In genomic region chr7:139085629-139086194, GRCm38 (mm10) we compare ENCODE assay signal across 7 mouse cellular contexts. TPM values are rescaled to one million over a fixed set of nuclear protein-coding genes. Genes with fewer than 3 reads are reported as not detected.
DNase-seq lines count a peak whose midpoint lies in the region; ATAC-seq and TF ChIP-seq lines count a peak whose summit lies in the region.

Gene Dpysl4 (plus strand): TSS chr7:139086001.

- H3K4me3 ChIP-seq in embryonic facial prominence, embryonic 11.5 days (ENCODE audit: low read depth, low read length): peak within 1 kb of the TSS; percentile 76
- H3K4me3 ChIP-seq in heart, embryonic 10.5 days: peak within 1 kb of the TSS; percentile 70
- peak within 1 kb of the TSS; percentile 54 for H3K4me3 ChIP-seq in kidney, postnatal 0 days (replicated peaks; ENCODE audit: low read depth, low read length)
- peak within 1 kb of the TSS; percentile 57 for H3K4me3 ChIP-seq in limb, embryonic 14.5 days (replicated peaks; ENCODE audit: low read length)
- H3K4me3 ChIP-seq in neural tube, embryonic 13.5 days: peak within 1 kb of the TSS; percentile 89

- TF ChIP-seq POLR2A in limb, embryonic 14.5 days (IDR thresholded peaks at IDR 0.05; ENCODE audit: borderline replicate concordance, extremely low read depth, insufficient read depth, insufficient read length): 0 out of 2 replicates have a peak, but pooled peaks have one; percentile 26

- peak within 1 kb of the TSS; percentile 82 for H3K4me2 ChIP-seq in embryonic facial prominence, embryonic 11.5 days (ENCODE audit: low read depth, low read length)
- peak within 1 kb of the TSS; percentile 88 for H3K4me2 ChIP-seq in kidney, postnatal 0 days (ENCODE audit: low read length)
- peak within 1 kb of the TSS; percentile 64 for H3K4me2 ChIP-seq in limb, embryonic 14.5 days (replicated peaks; ENCODE audit: low read depth, low read length, severe bottlenecking)
- peak within 1 kb of the TSS; percentile 69 for H3K4me2 ChIP-seq in neural tube, embryonic 13.5 days

- ATAC-seq in embryonic facial prominence, embryonic 11.5 days (replicated peaks; ENCODE audit: insufficient number of reproducible peaks, low FRiP score, low TSS enrichment, low read depth): peak; percentile 84
- ATAC-seq in kidney, postnatal 0 days (replicated peaks; ENCODE audit: low FRiP score, low read depth): peak; percentile 51
- ATAC-seq in limb, embryonic 14.5 days (ENCODE audit: low FRiP score, low read depth): peak; percentile 88
- peak; percentile 84 for ATAC-seq in neural tube, embryonic 13.5 days (ENCODE audit: low read depth)

- H3K36me3 ChIP-seq in embryonic facial prominence, embryonic 11.5 days (replicated peaks; ENCODE audit: control insufficient read depth, insufficient read depth, low read depth, low read length): peaks cover 3% of the 10 kb centered on the region; the same call in 1 of the 2 replicates
- H3K36me3 ChIP-seq in heart, embryonic 10.5 days: no peaks in the 10 kb centered on the region
- H3K36me3 ChIP-seq in kidney, postnatal 0 days (ENCODE audit: insufficient read depth, low read length): no peaks in the 10 kb centered on the region
- no peaks in the 10 kb centered on the region; the same call in 1 of the 2 replicates for H3K36me3 ChIP-seq in limb, embryonic 14.5 days (ENCODE audit: control insufficient read depth, insufficient read depth, low read length)
- peaks cover 15% of the 10 kb centered on the region for H3K36me3 ChIP-seq in neural tube, embryonic 13.5 days

- DNase-seq in brain, embryonic 18.5 days (ENCODE audit: low read depth, low spot score): peak; percentile 64
- DNase-seq in embryonic facial prominence, embryonic 11.5 days (ENCODE audit: low spot score): peak; percentile 90
- no peak for DNase-seq in heart, embryonic 10.5 days (ENCODE audit: low spot score)
- DNase-seq in kidney, postnatal 0 days (ENCODE audit: low spot score): peak; percentile 91
- peak; percentile 69 for DNase-seq in limb, embryonic 14.5 days (ENCODE audit: low spot score)
- peak; percentile 54 to 81 for DNase-seq in urinary bladder, postnatal 4 days (ENCODE audit: low spot score in 2 of 2)

- H3K4me1 ChIP-seq in embryonic facial prominence, embryonic 11.5 days (ENCODE audit: control insufficient read depth, insufficient read depth, low read length): no peaks in the 10 kb centered on the region
- peaks cover 15% of the 10 kb centered on the region for H3K4me1 ChIP-seq in heart, embryonic 10.5 days
- H3K4me1 ChIP-seq in kidney, postnatal 0 days (replicated peaks; ENCODE audit: insufficient read depth, low read length): peaks cover 8% of the 10 kb centered on the region; the same call in 1 of the 2 replicates
- peaks cover 15% of the 10 kb centered on the region for H3K4me1 ChIP-seq in limb, embryonic 14.5 days (ENCODE audit: control insufficient read depth, insufficient read depth, low read length)
- H3K4me1 ChIP-seq in neural tube, embryonic 13.5 days (replicated peaks): peaks cover 60% of the 10 kb centered on the region

- no peaks in the 10 kb centered on the region; the same call in 1 of the 2 replicates for H3K27me3 ChIP-seq in embryonic facial prominence, embryonic 11.5 days (ENCODE audit: control insufficient read depth, insufficient read depth, low read length)
- H3K27me3 ChIP-seq in heart, embryonic 10.5 days (ENCODE audit: insufficient read depth, poor library complexity, severe bottlenecking): peaks cover 82% of the 10 kb centered on the region
- peaks cover 16% of the 10 kb centered on the region for H3K27me3 ChIP-seq in kidney, postnatal 0 days (ENCODE audit: insufficient read depth, low read length)
- H3K27me3 ChIP-seq in limb, embryonic 14.5 days (ENCODE audit: control insufficient read depth, insufficient read depth, low read length): peaks cover 17% of the 10 kb centered on the region; the same call in 1 of the 2 replicates
- no peaks in the 10 kb centered on the region for H3K27me3 ChIP-seq in neural tube, embryonic 13.5 days

- peak within 1 kb of the TSS; percentile 86 for H3K9ac ChIP-seq in embryonic facial prominence, embryonic 11.5 days (replicated peaks; ENCODE audit: low read length)
- H3K9ac ChIP-seq in kidney, postnatal 0 days (ENCODE audit: low read depth, low read length): peak within 1 kb of the TSS; percentile 54
- peak within 1 kb of the TSS; percentile 77 for H3K9ac ChIP-seq in limb, embryonic 14.5 days (ENCODE audit: low read depth, low read length, severe bottlenecking)
- H3K9ac ChIP-seq in neural tube, embryonic 13.5 days: peak within 1 kb of the TSS; percentile 97

- no peak for TF ChIP-seq CTCF in kidney, postnatal 0 days (IDR thresholded peaks at IDR 0.05; ENCODE audit: low read depth)

- WGBS in embryonic facial prominence, embryonic 11.5 days: 7% methylated on average over 31 of the region's 32 CpGs
- 6% methylated on average over 32 of the region's 32 CpGs for WGBS in heart, embryonic 10.5 days
- 7% methylated on average over 32 of the region's 32 CpGs for WGBS in kidney, postnatal 0 days
- WGBS in limb, embryonic 14.5 days: 6% methylated on average over 28 of the region's 32 CpGs
- 5% methylated on average over 32 of the region's 32 CpGs for WGBS in neural tube, embryonic 13.5 days

- peak within 1 kb of the TSS; percentile 56; the same call in 1 of the 2 replicates for H3K27ac ChIP-seq in embryonic facial prominence, embryonic 11.5 days (replicated peaks; ENCODE audit: low read depth, low read length)
- H3K27ac ChIP-seq in heart, embryonic 10.5 days: peak within 1 kb of the TSS; percentile 59
- H3K27ac ChIP-seq in kidney, postnatal 0 days: no peak within 1 kb of the TSS
- H3K27ac ChIP-seq in limb, embryonic 14.5 days (replicated peaks; ENCODE audit: low read depth, low read length): no peak within 1 kb of the TSS
- peak within 1 kb of the TSS; percentile 91 for H3K27ac ChIP-seq in neural tube, embryonic 13.5 days (replicated peaks)

- H3K9me3 ChIP-seq in embryonic facial prominence, embryonic 11.5 days (replicated peaks; ENCODE audit: control insufficient read depth, low read length): no peaks in the 10 kb centered on the region
- H3K9me3 ChIP-seq in heart, embryonic 10.5 days: no peaks in the 10 kb centered on the region
- H3K9me3 ChIP-seq in kidney, postnatal 0 days (replicated peaks; ENCODE audit: low read length): no peaks in the 10 kb centered on the region
- H3K9me3 ChIP-seq in limb, embryonic 14.5 days (ENCODE audit: control insufficient read depth, low read length): no peaks in the 10 kb centered on the region
- no peaks in the 10 kb centered on the region for H3K9me3 ChIP-seq in neural tube, embryonic 13.5 days

RNA-seq across cellular contexts. Expression of gene Dpysl4, which starts in this region (rescaled TPM):
- 55.6 and 70.4 TPM in 2 replicates for polyA plus RNA-seq in embryonic facial prominence, embryonic 11.5 days (2014; fragmentation: Nextera tagmentation; extraction: Ambion mirVana)
- 4.7 and 9.1 TPM in 2 replicates for polyA plus RNA-seq in heart, embryonic 10.5 days (2016; fragmentation: Nextera tagmentation; extraction: Ambion mirVana)
- polyA plus RNA-seq in kidney, postnatal 0 days (2015; fragmentation: Nextera tagmentation; extraction: Ambion mirVana): 7.5 and 9.6 TPM in 2 replicates
- polyA plus RNA-seq in limb, embryonic 14.5 days (2012; rRNA removed): 26.4 and 30.5 TPM in 2 replicates
- polyA plus RNA-seq in limb, embryonic 14.5 days (2014; fragmentation: Nextera tagmentation; extraction: Ambion mirVana): 19.3 and 21.6 TPM in 2 replicates
- 315 and 316 TPM in 2 replicates for polyA plus RNA-seq in neural tube, embryonic 13.5 days (2015; fragmentation: Nextera tagmentation; extraction: Ambion mirVana)

Comparison
In these comparisons a context has a peak if more than half of its experiments do, and no peak if none do; other contexts are left out.
1. H3K27ac ChIP-seq: peak in embryonic facial prominence, embryonic 11.5 days (single experiment), heart, embryonic 10.5 days (single experiment) and neural tube, embryonic 13.5 days (single experiment); none in kidney, postnatal 0 days (single experiment) and limb, embryonic 14.5 days (single experiment).
2. Peak in every context shown above with its lines, with median percentiles within 50 percentile points of each other: ATAC-seq, H3K4me2 ChIP-seq, H3K4me3 ChIP-seq and H3K9ac ChIP-seq.